Mouse (Mus musculus) thymus, adult 2 months (tissue): ENCODE measurements around the gene Clba1. TPM values are rescaled to one million over a fixed set of nuclear protein-coding genes. Genes with fewer than 3 reads are reported as not detected.

Source experiments
- DNase-seq: peaks from one replicate; pipeline ENCODE4 v3.0.0; 2021
- H3K27ac ChIP-seq: fragments of 200-500 bp; 2 replicates; pipeline ENCODE4 v1.5.1; 2012; ENCODE audit warnings: low read length, control low read depth; ENCODE audit not compliant: control insufficient read depth, insufficient read depth
- H3K27me3 ChIP-seq: fragments of 200-500 bp; 2 replicates; pipeline ENCODE4 v1.6.1; 2012; ENCODE audit warnings: mild to moderate bottlenecking, low read length, moderate library complexity, mixed read lengths; ENCODE audit not compliant: control insufficient read depth, insufficient read depth
- H3K36me3 ChIP-seq: fragments of 200-500 bp; 2 replicates; pipeline ENCODE4 v1.6.1; 2012; ENCODE audit warnings: mild to moderate bottlenecking, low read length, moderate library complexity; ENCODE audit not compliant: control insufficient read depth, insufficient read depth
- H3K4me1 ChIP-seq: fragments of 200-500 bp; replicated peaks from 2 replicates; pipeline ENCODE4 v1.6.1; 2012; ENCODE audit warnings: low read length; ENCODE audit not compliant: control insufficient read depth, insufficient read depth
- H3K4me3 ChIP-seq: fragments of 200-500 bp; 2 replicates; pipeline ENCODE4 v1.5.1; 2012; ENCODE audit warnings: mild to moderate bottlenecking, low read length, control low read depth, moderate library complexity; ENCODE audit not compliant: control insufficient read depth, insufficient read depth
- CTCF ChIP-seq: fragments of 200-500 bp; IDR thresholded peaks from 2 replicates; pipeline ENCODE4 v1.5.1; 2012; ENCODE audit warnings: mild to moderate bottlenecking, control low read depth, low read length, moderate library complexity, borderline replicate concordance; ENCODE audit not compliant: control insufficient read depth, poor library complexity, insufficient read depth; ENCODE audit errors: extremely low read depth
- POLR2A ChIP-seq: fragments of 200-500 bp; IDR thresholded peaks from 2 replicates; pipeline ENCODE4 v1.6.1; 2012; ENCODE audit warnings: mild to moderate bottlenecking, low read length, control low read depth, moderate library complexity; ENCODE audit not compliant: control insufficient read depth, poor library complexity, insufficient read depth; ENCODE audit errors: extremely low read depth
- WGBS: fragments of 180-500 bp; shearing (Covaris S2); methylation state at CpG from one replicate; pipeline ENCODE4 v1.1.7; 2018; 5-methylcytosine and 5-hydroxymethylcytosine counted together
- polyA plus RNA-seq: library from polyadenylated mRNA; depleted of rRNA; stranded (reverse); fragments of >200 nt; gene quantifications from 2 replicates; pipeline ENCODE4 v1.2.3, GENCODE M21; 2012; rRNA removed

Clba1 gene
- polyA plus RNA-seq, 1 experiment = 2.9 TPM

DNA sequence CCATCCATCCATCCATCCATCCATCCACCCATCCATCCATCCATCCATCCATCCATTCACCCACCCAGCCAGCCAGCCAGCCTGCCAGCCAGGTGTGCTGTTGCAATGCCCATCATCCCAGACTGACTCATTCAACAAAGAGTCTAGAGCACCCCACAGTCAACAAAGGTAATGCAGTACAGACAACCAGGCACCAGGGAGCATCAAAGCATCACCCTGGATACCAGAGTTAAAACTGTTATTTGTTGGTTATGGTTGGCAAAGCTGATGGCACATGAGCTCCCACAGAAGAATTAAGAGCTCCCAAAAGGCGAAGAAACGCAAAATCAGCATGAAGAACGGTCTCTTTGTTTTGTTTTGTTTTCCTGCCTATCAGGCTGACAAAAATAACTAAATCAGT is 47.6 kb downstream of the Clba1 start:
- peaks cover 33% of the 10 kb centered on the region for H3K36me3 ChIP-seq
- H3K4me1 ChIP-seq = peaks cover 64% of the 10 kb centered on the region
- no peaks in the 10 kb centered on the region for H3K27me3 ChIP-seq
- no peak overlapping the region; the same call in 1 of the 2 replicates for H3K27ac ChIP-seq
- H3K4me3 ChIP-seq = no peak overlapping the region
- DNase-seq = no peak
- TF ChIP-seq CTCF (no peak), POLR2A (no peak)
- 85% methylated on average over 3 of the region's 3 CpGs for WGBS

DNA sequence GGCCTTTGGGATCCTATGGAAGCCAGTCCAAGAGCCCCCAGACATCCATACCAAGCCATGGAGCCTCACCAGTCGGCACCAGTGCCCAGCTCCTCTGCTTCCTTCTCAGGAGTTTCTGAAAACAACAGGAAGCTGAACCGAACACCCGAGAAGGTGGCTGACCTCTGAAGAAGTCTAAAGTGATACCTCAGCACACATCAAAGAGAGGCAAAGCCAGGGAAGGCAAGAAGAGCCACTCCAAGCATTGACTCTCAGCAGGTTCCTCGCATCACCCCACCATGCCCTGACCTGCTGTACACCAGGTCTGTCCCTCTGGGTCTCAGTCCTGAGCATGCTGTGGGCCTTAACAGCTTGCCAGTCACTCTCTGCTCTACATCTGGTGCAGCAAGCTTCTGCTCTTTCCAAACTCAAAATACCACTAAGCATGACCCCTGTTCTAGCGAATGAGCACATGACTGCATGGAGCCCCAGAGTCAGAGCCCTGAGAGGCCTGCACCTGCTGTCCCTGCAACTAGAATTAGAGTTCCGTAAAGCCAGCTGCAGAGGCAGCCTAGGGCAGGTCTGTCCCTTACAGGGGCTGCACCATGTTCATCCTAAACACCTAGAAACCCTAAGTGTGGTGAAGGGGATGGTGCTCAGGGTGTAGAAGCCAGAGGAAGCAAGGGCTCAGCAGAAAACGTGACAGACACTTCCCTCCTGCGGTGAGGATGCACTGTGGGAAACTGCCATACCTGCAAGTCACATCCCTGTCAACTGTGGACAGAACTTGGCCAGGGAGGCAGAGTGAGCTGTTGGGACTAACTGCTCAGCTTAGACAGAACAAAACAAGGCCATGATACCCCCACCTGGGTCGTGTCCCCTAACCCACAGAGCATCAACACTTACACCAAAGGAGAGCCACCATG is 48.5 kb downstream of the Clba1 start:
- Histone ChIP-seq H3K27ac (peak overlapping the region; percentile 90), H3K4me1 (peaks cover 73% of the 10 kb centered on the region), H3K36me3 (peaks cover 23% of the 10 kb centered on the region), H3K27me3 (no peaks in the 10 kb centered on the region), H3K4me3 (peak overlapping the region; percentile 54)
- 11% methylated on average over 9 of the region's 9 CpGs for WGBS
- TF ChIP-seq CTCF (no peak), POLR2A (peak; percentile 27; the same call in 1 of the 2 replicates)
- no peak for DNase-seq

DNA sequence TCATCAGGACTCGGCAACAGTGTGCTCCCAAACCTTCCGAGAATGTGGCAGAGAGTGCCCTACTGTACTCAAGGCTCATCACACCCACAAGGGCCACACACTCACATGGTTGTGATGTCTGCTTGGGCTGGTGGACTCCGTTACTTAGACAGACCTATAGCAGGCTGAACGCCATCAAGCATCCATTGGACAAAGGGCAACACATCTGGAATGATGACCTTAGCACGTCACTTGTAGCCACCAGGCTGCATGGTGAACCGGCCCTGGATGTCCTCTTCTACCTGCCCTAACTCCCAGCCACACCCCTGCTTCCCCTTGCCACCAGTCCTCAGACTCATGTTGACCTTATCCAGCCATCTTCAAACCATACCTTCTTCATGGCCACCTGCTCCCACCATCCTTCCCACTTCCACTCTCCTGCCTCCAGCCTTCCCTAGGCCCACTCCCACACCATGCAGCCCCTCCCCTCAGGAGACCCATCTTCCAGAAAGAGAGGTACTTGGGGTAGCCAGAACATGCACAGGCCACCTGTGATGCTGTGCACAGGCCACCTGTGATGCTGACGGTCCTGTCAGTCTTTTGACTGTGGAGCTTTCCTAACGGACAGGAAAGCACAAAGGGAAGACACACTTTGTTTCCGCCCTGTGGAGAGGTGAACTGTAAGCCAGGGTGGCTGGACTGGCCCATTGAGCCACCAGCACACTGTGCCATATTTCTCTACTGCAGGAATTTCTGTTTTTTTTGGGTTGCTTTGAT is 50.0 kb downstream of the Clba1 start:
- Histone ChIP-seq H3K27me3 (no peaks in the 10 kb centered on the region), H3K4me3 (peak overlapping the region; percentile 54), H3K4me1 (peaks cover 64% of the 10 kb centered on the region), H3K27ac (peak overlapping the region; percentile 90), H3K36me3 (peaks cover 9% of the 10 kb centered on the region)
- no peak for DNase-seq
- WGBS = 60% methylated on average over 9 of the region's 9 CpGs
- TF ChIP-seq CTCF (no peak), POLR2A (no peak)

DNA sequence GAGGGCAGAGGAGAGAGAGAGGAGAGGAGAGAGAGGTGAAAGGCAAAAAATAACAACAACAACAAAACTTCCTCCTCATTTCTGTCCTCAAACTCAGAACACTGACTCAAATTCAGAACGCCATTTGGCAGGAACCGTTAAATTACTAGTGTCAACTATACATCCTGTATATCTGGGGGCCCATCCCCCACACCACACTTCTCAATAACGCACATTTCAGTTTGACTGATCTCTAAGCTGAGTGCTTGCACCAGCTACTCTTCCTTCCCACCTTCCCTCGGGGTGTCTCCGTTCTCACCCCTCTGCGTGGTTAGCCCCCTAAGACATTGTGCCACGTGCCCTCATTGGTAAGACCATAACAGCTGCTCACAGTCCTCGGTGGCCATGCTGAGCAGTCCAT is 51.2 kb downstream of the Clba1 start:
- H3K4me3 ChIP-seq = peak overlapping the region; percentile 54
- no peaks in the 10 kb centered on the region for H3K27me3 ChIP-seq
- H3K36me3 ChIP-seq = peaks cover 5% of the 10 kb centered on the region
- WGBS = 3% methylated on average over 8 of the region's 8 CpGs
- peak overlapping the region; percentile 90 for H3K27ac ChIP-seq
- peak; percentile 88 for DNase-seq
- no peak for TF ChIP-seq CTCF
- H3K4me1 ChIP-seq = peaks cover 59% of the 10 kb centered on the region

DNA sequence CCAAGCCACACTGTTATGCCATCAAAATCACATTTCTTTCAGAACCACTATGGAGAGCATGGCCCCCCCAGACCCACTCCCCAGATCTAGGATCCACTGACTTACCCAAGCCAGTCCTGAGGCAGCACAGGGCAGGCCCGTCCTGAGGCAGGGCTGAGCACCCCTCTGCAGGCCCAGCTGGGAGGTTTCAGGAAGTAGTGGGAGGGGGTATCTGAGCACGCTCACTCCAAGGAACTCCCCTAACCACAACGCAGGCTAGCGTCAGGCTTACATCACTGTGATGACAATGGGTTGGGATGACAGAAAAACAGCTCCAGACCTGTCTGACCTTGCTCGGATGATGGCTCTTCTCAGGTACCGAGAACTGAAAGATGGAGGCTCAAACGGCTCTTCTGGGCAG is 52.0 kb downstream of the Clba1 start:
- DNase-seq = peak; percentile 82
- Histone ChIP-seq H3K27ac (peak overlapping the region; percentile 90), H3K36me3 (no peaks in the 10 kb centered on the region; the same call in 1 of the 2 replicates), H3K4me3 (peak overlapping the region; percentile 54), H3K27me3 (no peaks in the 10 kb centered on the region), H3K4me1 (peaks cover 58% of the 10 kb centered on the region)
- no peak for TF ChIP-seq CTCF
- TF ChIP-seq POLR2A = peak; percentile 96
- 7% methylated on average over 7 of the region's 7 CpGs for WGBS

DNA sequence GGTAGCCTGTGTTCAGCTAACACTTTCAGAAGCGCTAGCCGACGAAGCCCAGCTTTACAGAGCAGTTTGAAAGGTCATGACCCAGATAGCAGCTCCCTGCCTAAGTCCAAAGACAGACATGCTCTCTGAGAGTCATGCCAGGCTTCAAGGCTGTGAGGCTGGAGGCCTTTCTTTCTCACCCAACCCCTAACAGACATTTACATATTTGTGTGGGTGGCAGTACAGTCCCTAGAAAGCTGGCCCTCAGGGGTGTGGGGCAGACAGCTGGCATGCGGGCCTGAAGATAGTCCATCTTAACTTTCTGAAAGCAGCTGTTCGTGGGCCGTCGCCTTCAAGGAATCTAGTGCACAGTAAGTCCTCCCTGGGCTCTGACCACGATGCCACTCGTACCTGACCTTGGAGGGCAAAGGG is 53.2 kb downstream of the Clba1 start:
- 74% methylated on average over 9 of the region's 9 CpGs for WGBS

DNA sequence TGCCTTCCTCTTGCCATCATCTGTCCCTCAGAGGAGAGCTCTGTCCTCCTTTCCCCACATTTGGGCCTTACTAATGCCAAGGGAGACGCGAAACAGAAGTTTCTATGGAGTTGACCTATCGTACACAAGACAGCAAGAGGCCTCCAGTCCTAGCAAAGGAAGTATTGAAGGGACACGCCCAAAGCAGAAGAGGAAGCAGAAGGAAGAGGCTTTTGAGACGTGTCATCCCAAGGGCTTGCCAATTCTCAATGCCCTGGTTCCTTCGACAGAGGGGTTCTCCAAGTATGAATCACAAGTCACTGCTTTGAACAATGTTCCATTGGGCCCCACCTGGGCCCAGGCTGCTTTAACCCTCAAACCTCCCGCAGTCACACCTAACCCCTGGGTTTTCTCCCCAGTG is 56.1 kb downstream of the Clba1 start:
- no peak overlapping the region for H3K4me3 ChIP-seq
- DNase-seq = no peak
- 83% methylated on average over 7 of the region's 7 CpGs for WGBS

More for the DNA sequence above, 53.2 kb downstream of the Clba1 start:
- DNase-seq = no peak
- Histone ChIP-seq H3K27me3 (no peaks in the 10 kb centered on the region), H3K27ac (peak overlapping the region; percentile 4; the same call in 1 of the 2 replicates), H3K4me1 (peaks cover 55% of the 10 kb centered on the region), H3K4me3 (no peak overlapping the region), H3K36me3 (no peaks in the 10 kb centered on the region; the same call in 1 of the 2 replicates)
- no peak for TF ChIP-seq CTCF
- no peak for TF ChIP-seq POLR2A

More for the DNA sequence above, 56.1 kb downstream of the Clba1 start:
- Histone ChIP-seq H3K27ac (no peak overlapping the region), H3K36me3 (no peaks in the 10 kb centered on the region), H3K4me1 (peaks cover 55% of the 10 kb centered on the region), H3K27me3 (no peaks in the 10 kb centered on the region)
- no peak for TF ChIP-seq POLR2A
- TF ChIP-seq CTCF = no peak

Other genes starting within 250 kb of the Clba1 start
- gene Inf2, start 220.2 kb upstream of the Clba1 start, polyA plus RNA-seq = 26.3 and 26.8 TPM in 2 replicates
- gene Adssl1, start 188.9 kb upstream of the Clba1 start, polyA plus RNA-seq = 10.9 and 14.2 TPM in 2 replicates
- gene Siva1, start 164.3 kb upstream of the Clba1 start, polyA plus RNA-seq = 131 and 134 TPM in 2 replicates
- 220 and 229 TPM in 2 replicates for gene Akt1, start 134.1 kb upstream of the Clba1 start, polyA plus RNA-seq
- gene Zbtb42, start 130.1 kb upstream of the Clba1 start, polyA plus RNA-seq = 15.9 and 17.8 TPM in 2 replicates
- gene Cep170b, start 88.5 kb upstream of the Clba1 start, polyA plus RNA-seq = 21.1 and 22.8 TPM in 2 replicates
- 82.3 and 99.8 TPM in 2 replicates for gene Pld4, start 48.3 kb upstream of the Clba1 start, polyA plus RNA-seq
- 3.3 and 4.0 TPM in 2 replicates for gene Ahnak2, start 6.3 kb upstream of the Clba1 start, polyA plus RNA-seq
- 124 and 126 TPM in 2 replicates for gene Cdca4, start 20.5 kb downstream of the Clba1 start, polyA plus RNA-seq
- gene Gpr132, start 59.3 kb downstream of the Clba1 start, polyA plus RNA-seq = 256 and 265 TPM in 2 replicates
- gene Jag2, start 120.8 kb downstream of the Clba1 start, polyA plus RNA-seq = 58.7 and 61.5 TPM in 2 replicates
- 58.8 and 59.6 TPM in 2 replicates for gene Nudt14, start 133.2 kb downstream of the Clba1 start, polyA plus RNA-seq
- gene Btbd6, start 167.5 kb downstream of the Clba1 start, polyA plus RNA-seq = 69.7 and 87.6 TPM in 2 replicates
- gene Brf1, start 191.8 kb downstream of the Clba1 start, polyA plus RNA-seq = 247 and 304 TPM in 2 replicates
- 60.3 and 66.6 TPM in 2 replicates for gene Pacs2, start 205.6 kb downstream of the Clba1 start, polyA plus RNA-seq